Mouse (Mus musculus) ES-E14 (cell line): Measurements from ENCODE around the gene Avpr2. TPM values are rescaled to one million over a fixed set of nuclear protein-coding genes. Genes with fewer than 3 reads are reported as not detected.

ENCODE experiments used
- DNase-seq: peaks from one replicate; pipeline ENCODE4 v3.0.0-alpha.2; 2013; ENCODE audit warnings: low read depth, low spot score
- H3K27ac ChIP-seq: 2 replicates; pipeline ENCODE4 v1.5.1; 2012; ENCODE audit warnings: low read depth, mild to moderate bottlenecking, low read length, moderate library complexity, mixed read lengths; ENCODE audit not compliant: poor library complexity, insufficient read depth, severe bottlenecking
- H3K36me3 ChIP-seq: 2 replicates; pipeline ENCODE4 v1.6.1; 2012; ENCODE audit warnings: mild to moderate bottlenecking, low read length, moderate library complexity, mixed read lengths; ENCODE audit not compliant: control insufficient read depth, poor library complexity, insufficient read depth, severe bottlenecking
- H3K4me1 ChIP-seq, 2 experiments: fragments of 150-350 bp in 1 of 2; sonication (generic) in 1 of 2; 2 replicates each; pipeline ENCODE4 v1.6.1; 2012; ENCODE audit warnings: low read length in 2 of 2, mild to moderate bottlenecking in 1 of 2, mixed read lengths in 1 of 2; ENCODE audit not compliant: control insufficient read depth in 2 of 2, insufficient read depth in 2 of 2, poor library complexity in 1 of 2
- H3K4me3 ChIP-seq, 2 experiments: fragments of 150-350 bp in 1 of 2; sonication (generic) in 1 of 2; 2 replicates each; pipeline ENCODE4 v1.5.1; 2012; ENCODE audit warnings: low read length in 2 of 2, low read depth in 1 of 2, mild to moderate bottlenecking in 1 of 2, mixed read lengths in 1 of 2; ENCODE audit not compliant: insufficient read depth in 1 of 2, poor library complexity in 1 of 2, severe bottlenecking in 1 of 2
- H3K9ac ChIP-seq: 2 replicates; pipeline ENCODE4 v1.6.1; 2012; ENCODE audit warnings: low read depth, mild to moderate bottlenecking, low read length, mixed read lengths; ENCODE audit not compliant: poor library complexity, insufficient read depth, severe bottlenecking
- H3K9me3 ChIP-seq: fragments of 150-350 bp; sonication (generic); 2 replicates; pipeline ENCODE4 v1.6.1; 2012; ENCODE audit warnings: low read depth, mild to moderate bottlenecking, low read length; ENCODE audit not compliant: control insufficient read depth, insufficient read depth
- CHD2 ChIP-seq: IDR thresholded peaks from 2 replicates; pipeline ENCODE4 v1.6.1; 2014; ENCODE audit warnings: mild to moderate bottlenecking, low read depth, low read length, inconsistent platforms
- HCFC1 ChIP-seq: IDR thresholded peaks from 2 replicates; pipeline ENCODE4 v1.6.1; 2012; ENCODE audit warnings: low read length, inconsistent platforms, borderline replicate concordance; ENCODE audit not compliant: insufficient read depth
- MAFK ChIP-seq: IDR thresholded peaks from 2 replicates; pipeline ENCODE4 v1.6.1; 2014; ENCODE audit warnings: mild to moderate bottlenecking, low read depth, low read length, inconsistent platforms; ENCODE audit not compliant: insufficient read depth
- ZC3H11A ChIP-seq: IDR thresholded peaks from 2 replicates; pipeline ENCODE4 v1.6.1; 2012; ENCODE audit warnings: low read depth, mild to moderate bottlenecking, inconsistent platforms, low read length, borderline replicate concordance
- ZNF384 ChIP-seq: IDR thresholded peaks from 2 replicates; pipeline ENCODE4 v1.6.1; 2012; ENCODE audit warnings: low read depth, low read length, inconsistent platforms
- in situ Hi-C, 2 experiments: fragments of 600-800 bp; cut with MboI; formaldehyde crosslinking; loops; one replicate each; pipeline ENCODE4 v1.15.1; 2025; ENCODE audit warnings: low sequenced_read_pairs in 2 of 2, inconsistent platforms in 1 of 2; ENCODE audit not compliant: unreplicated experiment in 2 of 2
- total RNA-seq: library from RNA; depleted of rRNA; stranded (reverse); fragments of 300-350 nt; gene quantifications from 2 replicates; pipeline ENCODE4 v1.2.3, GENCODE M21; 2012

Gene Avpr2
- total RNA-seq, 1 experiment = 0.04 TPM

GRCm38 (mm10) chrX:73910451-73910850 is 18.5 kb downstream of the Avpr2 start:
- TF ChIP-seq HCFC1 (no peak), CHD2 (no peak), MAFK (no peak), ZC3H11A (no peak), ZNF384 (no peak)
- no peaks in the 10 kb centered on the region for H3K9me3 ChIP-seq
- no peaks in the 10 kb centered on the region for H3K36me3 ChIP-seq
- H3K9ac ChIP-seq = no peak overlapping the region
- 0 out of 4 replicates have a peak overlapping the region, but pooled peaks of 1 of the 2 experiments have one; percentile 65 for H3K4me3 ChIP-seq
- peaks cover 0 to 6% of the 10 kb centered on the region in 2 experiments; a peak in 2 of 4 replicates for H3K4me1 ChIP-seq
- H3K27ac ChIP-seq = no peak overlapping the region
- no peak for DNase-seq
- in situ Hi-C loops = no loop called here

- Histone ChIP-seq H3K27ac (no peak overlapping the region), H3K4me3 (peak overlapping the region; percentile 44 to 65), H3K4me1 (peaks cover 0 to 6% of the 10 kb centered on the region in 2 experiments; a peak in 2 of 4 replicates), H3K9me3 (no peaks in the 10 kb centered on the region), H3K9ac (peak overlapping the region; percentile 57), H3K36me3 (no peaks in the 10 kb centered on the region)
- no peak for TF ChIP-seq ZC3H11A
- no peak for TF ChIP-seq CHD2
- no peak for TF ChIP-seq HCFC1
- no peak for TF ChIP-seq MAFK
- TF ChIP-seq ZNF384 = no peak
- no peak for DNase-seq
- in situ Hi-C loops = no loop called here
Measured at GRCm38 (mm10) chrX:73911156-73911555, 19.3 kb downstream of the Avpr2 start.

DNA sequence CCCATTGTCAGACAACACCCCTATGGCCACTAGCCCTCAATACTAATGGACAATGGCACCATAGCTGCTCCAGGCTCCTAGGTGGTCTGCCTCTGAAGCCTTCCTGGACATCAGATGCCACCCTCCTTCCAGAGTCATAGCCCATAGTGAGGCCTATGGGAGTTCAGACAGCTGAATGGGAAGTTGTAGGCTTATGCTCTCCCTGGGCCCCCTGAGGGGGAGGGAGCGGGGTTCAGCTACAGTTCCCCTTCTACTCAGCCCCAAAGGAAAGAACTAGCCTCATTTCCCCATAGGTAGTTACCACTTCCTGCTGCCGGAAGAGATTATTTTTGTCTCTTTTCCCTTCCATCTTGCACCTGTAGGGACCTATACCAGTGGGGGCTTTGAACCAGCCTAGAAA is 19.7 kb downstream of the Avpr2 start:
- Histone ChIP-seq H3K36me3 (no peaks in the 10 kb centered on the region), H3K4me3 (no peak overlapping the region), H3K4me1 (peaks cover 0 to 6% of the 10 kb centered on the region in 2 experiments; a peak in 2 of 4 replicates), H3K9ac (no peak overlapping the region), H3K27ac (no peak overlapping the region), H3K9me3 (no peaks in the 10 kb centered on the region)
- DNase-seq = no peak
- in situ Hi-C loops = no loop called here
- TF ChIP-seq CHD2 (no peak), ZC3H11A (no peak), HCFC1 (no peak), MAFK (no peak), ZNF384 (no peak)

DNA sequence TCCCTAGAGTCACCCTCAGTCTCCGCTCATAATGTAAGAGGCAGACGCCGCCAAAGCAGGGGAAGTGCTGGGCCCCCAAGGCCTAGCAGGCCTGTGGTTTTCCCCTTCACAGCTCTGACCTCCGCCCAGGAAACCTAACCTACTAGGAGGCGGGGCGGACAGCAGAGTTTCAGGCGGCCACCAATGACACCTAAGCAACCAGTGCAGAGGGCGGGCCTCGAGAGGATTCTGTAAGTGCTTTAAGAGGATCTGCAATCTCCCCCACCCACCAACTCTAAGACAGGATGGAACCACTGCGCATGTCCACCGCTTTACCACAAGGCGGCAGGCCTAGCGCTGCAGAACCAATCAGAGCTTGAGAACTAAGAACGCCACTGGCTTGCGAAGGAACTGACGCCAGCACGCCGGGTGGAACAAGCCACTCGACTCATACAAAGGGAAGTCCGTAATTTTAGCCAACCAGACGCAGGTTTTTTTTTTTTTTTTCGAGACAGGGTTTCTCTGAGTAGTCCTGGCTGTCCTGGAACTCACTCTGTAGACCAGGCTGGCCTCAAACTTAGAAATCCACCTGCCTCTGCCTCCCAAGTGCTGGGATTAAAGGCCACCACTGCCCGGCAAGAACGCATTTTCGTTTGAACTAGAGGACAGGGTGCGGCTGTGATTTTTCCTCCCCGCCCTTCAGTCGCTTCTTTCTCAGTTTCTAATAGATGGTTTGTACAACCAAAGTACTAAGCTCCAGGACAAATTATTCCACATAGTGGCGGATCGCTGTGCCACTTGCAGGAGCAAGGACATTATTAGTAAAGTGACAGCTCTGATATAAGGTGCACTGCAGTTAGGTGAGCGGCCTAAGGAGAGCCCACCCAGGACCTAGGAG is 23.2 kb downstream of the Avpr2 start:
- H3K4me1 ChIP-seq = peaks cover 0 to 6% of the 10 kb centered on the region in 2 experiments; a peak in 2 of 4 replicates
- in situ Hi-C loops = no loop called here
- peak overlapping the region; percentile 27 to 69 for H3K4me3 ChIP-seq
- peak; percentile 86 for TF ChIP-seq ZNF384
- TF ChIP-seq CHD2 = no peak
- no peaks in the 10 kb centered on the region for H3K9me3 ChIP-seq
- peak overlapping the region; percentile 56; the same call in 1 of the 2 replicates for H3K9ac ChIP-seq
- H3K27ac ChIP-seq = peak overlapping the region; percentile 56; the same call in 1 of the 2 replicates
- peak; percentile 88 for DNase-seq
- H3K36me3 ChIP-seq = peaks cover 17% of the 10 kb centered on the region
